Mouse (Mus musculus): ENCODE measurements around the gene Dazap2.
"Not testable (repeated sequence)": the region's sequence is repeated elsewhere in the genome, so short reads cannot be mapped to it uniquely, and the experiment has no call there.

Gene Dazap2

GRCm38 (mm10) chr15:100611951-100612350, 3.2 kb upstream of the Dazap2 start:
- no peak for DNase-seq (ENCODE audit: low spot score)

- DNase-seq (ENCODE audit: low spot score): no peak
These were observed 2.7 kb upstream of the Dazap2 start for GRCm38 (mm10) chr15:100612432-100612831.

GRCm38 (mm10) chr15:100613584-100613983, 1.6 kb upstream of the Dazap2 start:
- peak; percentile 64 for DNase-seq (ENCODE audit: low spot score)

- no peak for DNase-seq (ENCODE audit: low spot score)
These were observed 742 bp upstream of the Dazap2 start for GRCm38 (mm10) chr15:100614218-100614995.

- peak; percentile 94 for DNase-seq (ENCODE audit: low spot score)
These were observed 674 bp downstream of the Dazap2 start for GRCm38 (mm10) chr15:100615825-100616220.

- DNase-seq (ENCODE audit: low spot score): no peak
These were observed 1.1 kb downstream of the Dazap2 start for GRCm38 (mm10) chr15:100616221-100616620.

- no peak for DNase-seq (ENCODE audit: low spot score)
These were observed 4.1 kb downstream of the Dazap2 start for GRCm38 (mm10) chr15:100619200-100619599.

GRCm38 (mm10) chr15:100621671-100622070, 6.5 kb downstream of the Dazap2 start:
- not testable (repeated sequence) for DNase-seq (ENCODE audit: low spot score)

GRCm38 (mm10) chr15:100622164-100622563, 7.0 kb downstream of the Dazap2 start:
- no peak for DNase-seq (ENCODE audit: low spot score)

- no peak for DNase-seq (ENCODE audit: low spot score)
These were observed 8.6 kb downstream of the Dazap2 start for GRCm38 (mm10) chr15:100623754-100624153.

- no peak for DNase-seq (ENCODE audit: low spot score)
These were observed 9.3 kb downstream of the Dazap2 start for GRCm38 (mm10) chr15:100624435-100624834.

GRCm38 (mm10) chr15:100627287-100627686, 12.1 kb downstream of the Dazap2 start:
- no peak for DNase-seq (ENCODE audit: low spot score)

GRCm38 (mm10) chr15:100627774-100628370, 12.7 kb downstream of the Dazap2 start:
- no peak for DNase-seq (ENCODE audit: low spot score)

- no peak for DNase-seq (ENCODE audit: low spot score)
These were observed 13.6 kb downstream of the Dazap2 start for GRCm38 (mm10) chr15:100628797-100629196.

- DNase-seq (ENCODE audit: low spot score): no peak
These were observed 15.0 kb downstream of the Dazap2 start for GRCm38 (mm10) chr15:100630126-100630525.

- no peak for DNase-seq (ENCODE audit: low spot score)
These were observed 16.5 kb downstream of the Dazap2 start for GRCm38 (mm10) chr15:100631454-100632170.

GRCm38 (mm10) chr15:100632323-100632722, 17.2 kb downstream of the Dazap2 start:
- no peak for DNase-seq (ENCODE audit: low spot score)

- no peak for DNase-seq (ENCODE audit: low spot score)
These were observed 18.2 kb downstream of the Dazap2 start for GRCm38 (mm10) chr15:100633341-100633740.

- no peak for DNase-seq (ENCODE audit: low spot score)
These were observed 20.1 kb downstream of the Dazap2 start for GRCm38 (mm10) chr15:100635239-100635638.

- DNase-seq (ENCODE audit: low spot score): no peak
These were observed 20.9 kb downstream of the Dazap2 start for GRCm38 (mm10) chr15:100635851-100636645.

GRCm38 (mm10) chr15:100636700-100637501, 21.8 kb downstream of the Dazap2 start, which contains the start of gene Smagp:
Smagp (minus strand) TSS chr15:100636940.
- peak; percentile 70 for DNase-seq (ENCODE audit: low spot score)

Measured in yolk sac, embryonic 10.5 days (tissue).